Mouse (Mus musculus): ENCODE data around the gene Nelfb. TPM values are rescaled to one million over a fixed set of nuclear protein-coding genes. Genes with fewer than 3 reads are reported as not detected.

Nelfb gene
- total RNA-seq, 2 experiments from 2014 or later: 62.1 to 68.6 TPM

DNA sequence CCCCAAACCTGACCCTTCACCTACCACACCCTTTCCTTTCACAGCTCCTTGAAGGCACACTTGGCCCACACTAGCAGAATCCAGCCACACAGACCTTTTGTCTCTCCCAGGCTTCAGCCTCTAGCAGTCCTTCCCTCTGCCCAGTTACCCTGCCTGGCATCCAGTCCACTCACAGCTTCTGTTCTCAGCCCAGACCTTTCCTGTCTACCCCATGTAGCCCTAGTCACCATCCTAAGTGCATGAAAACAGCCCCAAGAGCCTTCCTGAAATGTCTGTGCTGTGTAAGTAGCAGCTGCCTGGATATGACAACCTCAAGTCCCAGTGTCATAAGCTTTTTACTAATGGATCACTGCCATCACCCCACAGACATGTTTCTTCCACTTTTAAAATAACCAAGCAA is 13.3 kb downstream of the Nelfb start:
- no peak for DNase-seq (ENCODE audit: low spot score in 2 of 2)

DNA sequence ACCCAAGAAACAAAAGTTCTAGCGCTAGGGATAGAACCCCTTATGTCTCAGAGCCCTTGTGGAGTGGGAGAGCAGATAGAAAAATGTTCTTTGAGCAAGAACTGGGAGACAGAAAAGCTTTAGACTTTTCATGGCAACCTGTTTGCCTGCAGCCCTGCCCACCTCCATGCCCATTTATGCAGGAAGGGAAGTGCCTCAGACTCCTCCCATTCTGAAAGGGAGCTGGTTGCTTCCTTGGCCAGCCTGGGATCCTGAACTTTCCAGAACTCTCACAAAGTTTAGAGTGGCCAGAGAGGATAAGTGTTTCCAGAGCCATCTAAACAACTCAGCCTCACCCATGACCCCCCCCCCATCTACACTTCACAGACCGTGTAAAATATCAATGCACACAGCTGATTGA is 14.1 kb downstream of the Nelfb start:
- no peak for DNase-seq (ENCODE audit: low spot score in 2 of 2)

DNA sequence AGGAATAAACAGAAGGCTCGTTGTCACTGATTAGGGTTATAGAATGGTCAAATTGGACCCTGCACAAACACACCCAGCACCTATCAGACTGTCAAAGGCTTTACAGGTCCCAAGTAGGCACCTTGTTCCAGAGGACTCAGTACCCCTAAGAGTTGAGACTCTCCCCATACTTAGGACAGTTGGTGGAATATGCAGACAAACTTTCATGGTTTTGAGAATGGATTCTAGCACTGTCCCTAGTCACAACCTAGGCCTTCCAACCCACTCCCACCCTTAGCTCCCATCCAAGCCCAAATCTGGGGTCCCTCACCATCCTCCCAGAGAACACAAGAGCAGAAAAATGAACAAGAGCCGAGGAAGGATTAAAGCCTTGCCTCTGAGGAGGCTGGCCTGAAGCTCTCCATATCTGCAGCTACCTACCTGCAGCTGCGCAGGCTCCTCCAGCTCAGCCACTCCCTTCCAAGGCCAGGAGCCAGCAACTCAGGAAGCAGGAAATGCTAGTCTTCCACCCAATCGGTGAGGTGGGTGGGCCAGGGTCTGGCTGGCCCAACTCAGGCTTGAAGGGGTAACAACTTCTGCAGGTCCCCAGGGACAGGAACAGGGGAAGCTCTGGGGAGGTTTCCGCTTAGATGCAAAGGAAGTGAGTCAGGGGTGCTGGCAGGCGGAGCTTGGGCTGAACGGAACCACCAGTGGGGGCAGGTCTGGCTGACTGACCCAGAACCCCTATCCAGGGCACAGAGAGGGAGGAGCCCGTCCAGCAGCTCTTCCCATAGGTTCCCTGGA is 14.9 kb downstream of the Nelfb start, which contains the start of gene Tor4a:
TSS of gene Tor4a (minus strand) at position 715 of the 783 bp plus-strand sequence.
- DNase-seq (ENCODE audit: low spot score in 2 of 2): no peak

DNA sequence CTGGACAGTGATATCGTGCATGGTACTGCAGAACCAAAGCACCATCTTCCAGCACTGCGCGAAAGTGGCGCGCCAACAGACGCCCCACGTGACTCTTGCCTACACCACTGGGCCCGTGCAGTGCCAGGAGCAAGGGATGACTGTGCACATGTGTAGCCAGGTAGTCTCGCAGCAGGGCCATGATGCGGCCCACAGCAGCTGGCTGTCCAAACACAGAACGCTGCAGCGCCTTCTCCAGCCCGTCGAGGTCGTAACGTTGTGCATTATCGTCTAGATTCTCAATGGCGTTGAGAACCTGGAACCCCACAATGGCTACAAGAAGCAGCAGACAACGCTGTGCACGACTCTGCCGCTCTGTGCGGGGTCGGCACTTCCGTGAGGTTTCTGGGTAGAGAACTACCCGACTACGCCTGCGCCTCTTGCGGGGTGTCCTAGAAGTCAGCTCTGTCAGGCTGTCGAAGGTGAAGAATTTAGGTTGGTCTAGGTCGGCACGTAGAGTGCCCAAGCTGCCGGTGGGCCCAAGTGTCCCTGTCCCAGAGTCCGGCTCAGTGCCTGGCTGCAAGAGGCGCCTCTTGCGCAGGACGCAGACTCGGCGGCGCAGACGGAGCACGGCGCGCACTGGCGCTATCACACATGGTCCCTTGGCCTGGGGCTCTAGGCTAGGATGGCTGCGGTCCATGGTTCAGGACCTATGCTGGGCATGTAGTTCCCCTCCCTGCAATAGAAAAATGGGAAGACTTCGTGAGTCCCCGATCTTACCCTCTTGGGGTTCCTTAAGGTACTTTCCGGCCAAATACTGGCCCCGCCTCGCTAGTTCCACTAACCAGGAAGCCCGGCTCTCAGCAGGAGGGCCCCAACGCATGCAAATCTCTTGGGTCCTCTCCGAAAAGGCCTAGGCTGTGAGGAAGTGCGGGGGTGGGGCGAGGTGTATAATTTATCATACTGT is 15.8 kb downstream of the Nelfb start:
- DNase-seq (ENCODE audit: low spot score in 2 of 2): no peak

DNA sequence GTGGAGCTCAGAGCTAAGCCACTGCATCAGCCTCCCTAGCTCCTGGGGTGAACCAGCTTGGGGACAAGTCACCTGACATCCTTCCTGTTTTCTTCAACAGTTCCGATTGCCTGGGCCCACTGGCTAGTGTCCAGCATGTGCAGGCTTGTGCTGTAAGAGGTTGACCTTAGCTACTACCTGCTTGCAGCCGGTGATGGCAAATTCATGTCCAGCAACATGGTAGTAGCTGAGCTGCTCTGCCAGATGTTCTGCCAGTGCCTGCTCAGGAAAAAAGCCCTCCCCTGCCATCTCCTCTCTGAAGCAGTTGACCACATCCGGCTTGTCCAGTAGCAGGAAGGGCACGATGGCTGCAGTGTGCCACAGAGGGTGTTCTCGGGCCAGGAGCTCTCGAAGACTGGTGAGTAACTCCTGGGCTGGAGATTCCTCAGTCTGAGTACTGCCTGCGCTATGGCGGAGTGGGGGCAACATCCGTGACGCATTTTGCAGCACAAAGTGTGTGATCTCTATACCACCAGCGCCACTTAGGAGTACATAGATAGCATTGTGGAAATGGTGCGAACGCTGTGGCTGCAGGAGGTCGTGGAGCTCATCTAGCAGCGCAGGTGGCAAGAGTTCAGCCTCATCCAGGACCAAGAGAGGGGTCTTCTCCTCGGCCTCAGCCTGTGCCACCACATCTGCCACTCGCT is 16.7 kb downstream of the Nelfb start:
- no peak for DNase-seq (ENCODE audit: low spot score in 2 of 2)

DNA sequence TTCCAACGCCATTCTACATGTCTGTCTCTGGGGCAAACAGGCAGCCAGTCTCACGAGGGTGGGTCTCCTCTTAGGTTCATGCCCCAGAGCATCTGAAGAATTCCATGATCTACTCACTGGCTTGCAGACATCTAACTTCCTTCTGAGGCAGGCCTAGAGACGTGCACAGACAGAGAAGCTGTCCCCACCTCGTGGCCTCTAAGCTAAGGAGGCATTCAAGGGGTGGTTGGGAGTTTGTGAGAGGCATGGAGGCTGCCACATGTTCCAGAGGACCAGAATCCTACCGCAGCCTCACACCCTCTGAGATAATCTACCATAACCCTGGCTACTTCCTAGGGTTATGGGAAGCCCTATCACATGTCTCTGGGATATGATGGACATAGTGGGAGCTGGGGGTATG is 17.3 kb downstream of the Nelfb start:
- DNase-seq (ENCODE audit: low spot score in 2 of 2): no peak

DNA sequence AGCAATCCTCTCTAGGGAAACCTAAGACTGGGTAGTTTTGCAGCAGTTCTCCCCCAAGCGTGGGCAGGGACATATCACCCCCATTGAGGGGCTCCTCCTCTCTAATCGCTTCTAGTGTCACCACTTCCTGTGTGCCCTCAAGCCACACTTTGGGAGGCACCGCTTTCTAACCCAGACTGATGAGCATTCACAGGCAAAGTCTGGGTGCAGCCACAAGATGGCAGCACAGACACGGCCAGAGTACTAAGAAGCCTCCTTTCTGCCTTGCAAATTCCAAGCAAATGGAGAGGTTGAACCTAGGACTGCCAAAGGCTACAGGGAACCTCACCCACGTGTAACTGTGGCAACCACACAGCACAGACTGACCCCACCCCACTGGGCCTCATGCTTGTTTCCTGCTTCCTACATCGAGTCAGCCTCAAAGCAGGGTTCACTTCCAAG is 17.9 kb downstream of the Nelfb start:
- DNase-seq (ENCODE audit: low spot score in 2 of 2): peak; percentile 76 to 77

DNA sequence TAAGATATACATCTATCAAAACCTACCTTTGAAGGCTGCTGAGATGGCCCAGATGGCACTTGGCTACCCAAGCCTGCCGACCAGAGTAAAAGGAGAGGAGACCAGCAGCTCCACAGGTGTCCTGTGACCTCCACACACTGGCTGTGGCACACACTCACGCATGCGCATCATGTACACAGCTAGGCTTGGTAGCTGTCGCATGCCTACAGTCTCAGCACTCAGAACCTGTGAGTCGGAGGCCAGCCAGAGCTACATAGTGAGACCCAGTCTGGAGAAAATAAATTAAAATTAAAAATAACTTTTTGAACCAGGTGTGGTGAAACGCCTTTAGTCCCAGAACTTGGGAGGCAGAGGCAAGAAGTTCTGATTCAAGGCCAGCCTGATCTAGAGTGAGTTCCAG is 23.4 kb downstream of the Nelfb start:
- DNase-seq (ENCODE audit: low spot score in 2 of 2): no peak

DNA sequence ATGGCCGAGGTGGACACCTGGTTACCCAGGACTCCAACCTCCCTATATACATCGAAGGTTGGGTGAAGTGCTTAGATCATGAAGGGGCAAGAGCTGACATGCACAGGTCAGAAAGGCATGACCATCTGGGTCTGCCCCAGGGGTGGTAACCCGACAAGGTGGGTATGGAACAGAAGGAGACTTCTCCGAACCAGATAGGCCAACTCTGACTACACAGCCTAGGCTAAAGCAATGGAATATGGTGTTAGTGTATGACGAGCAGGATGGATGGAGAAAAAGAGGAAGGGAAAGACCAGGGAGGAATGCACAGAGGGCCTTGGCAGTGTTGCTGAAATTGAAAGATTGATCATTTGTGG is 24.7 kb downstream of the Nelfb start:
- DNase-seq (ENCODE audit: low spot score in 2 of 2): no peak

DNA sequence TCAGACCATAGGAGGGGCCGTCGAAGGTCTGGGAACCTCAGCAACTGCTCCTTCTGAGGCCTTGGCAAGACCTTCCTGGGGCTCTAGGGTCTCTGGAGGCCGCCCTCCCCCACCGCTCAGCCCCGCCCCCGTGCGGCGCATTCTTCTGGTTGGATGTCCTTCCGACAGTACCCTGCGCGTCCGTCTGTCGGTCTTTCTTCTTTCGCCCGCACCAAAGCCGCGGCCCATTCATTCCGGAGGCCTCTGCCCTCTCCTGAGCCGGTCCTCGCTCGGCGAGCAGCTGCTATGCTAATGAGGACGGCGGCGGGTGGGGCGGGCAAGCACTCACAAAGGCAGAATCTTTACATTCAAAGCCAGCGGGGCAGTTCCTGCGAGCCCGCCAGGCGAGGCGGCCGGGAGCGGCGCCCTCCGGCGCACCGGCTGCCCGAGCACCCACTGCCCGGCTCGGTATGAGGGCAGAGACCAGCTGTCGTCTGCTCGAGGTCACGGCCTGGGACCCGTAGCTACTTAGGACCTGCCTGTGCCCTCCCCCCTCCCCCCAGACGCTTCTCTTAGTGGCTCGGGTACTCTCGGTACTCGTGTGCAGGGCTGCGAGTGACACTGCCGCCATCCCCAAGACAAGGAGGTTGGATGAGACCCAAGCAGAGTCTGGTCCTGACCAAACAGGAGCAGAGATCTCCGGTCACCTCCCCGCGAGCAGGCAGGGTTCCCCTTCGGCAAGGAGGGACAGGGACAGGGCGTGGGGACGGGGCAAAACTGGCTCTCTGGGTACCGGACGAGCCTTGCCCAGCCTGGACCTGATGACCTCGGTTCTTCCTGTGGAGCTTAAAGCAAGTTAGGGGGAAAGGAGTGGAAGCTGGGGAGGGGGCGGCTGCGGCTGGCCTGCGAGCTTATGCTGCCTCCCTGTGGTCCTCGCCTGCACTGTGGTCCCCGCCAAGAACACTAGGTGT is 25.4 kb downstream of the Nelfb start:
- peak in 1 of 2 experiments; percentile 31 for DNase-seq (ENCODE audit: low spot score in 2 of 2)

DNA sequence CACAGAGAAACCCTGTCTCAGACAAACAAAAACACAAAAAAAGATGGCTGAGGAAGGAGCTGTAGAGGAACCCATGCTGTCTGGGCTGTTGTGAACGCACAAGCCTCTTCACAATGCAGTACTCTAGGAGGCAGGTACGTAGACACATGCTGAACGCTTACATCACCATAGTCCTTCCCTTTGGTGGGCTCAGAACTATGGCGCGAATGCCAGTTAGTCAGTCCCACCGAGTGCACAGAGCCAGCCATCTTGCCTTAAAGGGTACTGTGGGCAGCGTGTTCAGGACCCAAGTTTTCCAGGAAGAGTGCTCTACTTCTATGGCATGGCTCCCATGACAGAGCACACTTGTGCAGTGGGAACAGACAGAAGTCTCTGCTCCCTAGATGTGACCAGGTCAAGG is 26.8 kb downstream of the Nelfb start:
- no peak for DNase-seq (ENCODE audit: low spot score in 2 of 2)

DNA sequence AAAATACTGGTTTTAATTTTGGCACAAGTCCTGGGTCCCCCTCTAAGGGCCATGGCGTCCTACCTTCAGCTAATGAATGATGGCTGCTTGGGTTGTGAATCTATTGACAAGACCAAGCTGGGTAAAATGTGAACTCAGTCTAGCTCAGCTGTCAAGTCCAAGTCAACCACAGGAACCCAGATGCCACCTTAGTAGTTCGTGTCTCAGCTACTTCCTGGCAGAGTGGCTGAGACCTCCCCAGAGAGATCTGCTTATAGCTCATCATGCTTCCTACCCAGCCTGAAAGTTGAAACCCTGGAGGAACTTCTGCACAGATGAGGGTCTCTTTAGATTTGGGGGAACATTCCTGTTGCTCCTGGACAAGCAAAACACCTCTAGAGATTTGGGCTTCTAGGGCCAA is 28.0 kb downstream of the Nelfb start:
- no peak for DNase-seq (ENCODE audit: low spot score in 2 of 2)

DNA sequence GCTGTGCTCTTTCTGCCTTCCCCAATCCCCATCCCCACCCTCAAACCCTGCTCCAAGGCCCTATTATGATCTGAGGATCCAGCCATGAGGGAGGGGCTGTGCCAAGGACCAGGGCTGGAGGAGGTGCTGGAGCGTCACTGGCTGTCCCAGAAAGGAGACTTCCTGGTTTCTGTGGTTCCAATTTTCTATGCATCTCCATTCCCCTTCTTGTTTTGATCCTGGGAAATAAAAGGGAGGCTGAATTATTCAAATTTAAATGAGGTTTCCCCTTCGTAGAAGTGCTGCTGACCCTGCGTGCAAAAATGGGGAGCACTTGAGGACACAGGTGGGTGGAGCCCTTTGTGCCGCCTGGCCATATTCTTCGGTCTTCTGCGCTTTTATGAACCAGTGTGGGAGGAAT is 28.6 kb downstream of the Nelfb start:
- no peak for DNase-seq (ENCODE audit: low spot score in 2 of 2)

DNA sequence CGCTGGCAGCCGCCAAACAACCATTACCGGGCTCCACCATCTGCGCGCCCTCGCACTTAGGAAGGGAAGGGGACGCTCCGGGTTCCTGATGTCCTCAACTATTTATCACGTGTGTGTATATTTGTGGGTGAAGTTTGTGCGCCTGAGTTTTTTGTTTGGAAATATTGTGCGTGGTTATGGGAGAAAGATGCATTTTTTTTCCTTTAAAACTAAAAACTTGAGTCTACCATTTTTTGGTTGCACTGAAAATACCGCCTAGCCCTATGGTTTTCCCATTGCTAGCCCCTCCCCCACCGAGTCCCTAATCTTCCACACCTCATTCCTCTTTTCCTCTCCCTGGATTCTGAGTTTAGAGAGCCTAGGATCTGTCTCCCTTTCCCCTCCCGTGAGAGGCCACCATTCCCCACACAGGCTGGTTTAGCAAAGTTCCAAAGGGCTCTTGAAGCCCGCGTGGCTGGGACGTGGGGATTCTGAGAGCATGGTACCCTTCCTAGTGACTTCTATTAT is 29.3 kb downstream of the Nelfb start:
- DNase-seq (ENCODE audit: low spot score in 2 of 2): no peak

DNA sequence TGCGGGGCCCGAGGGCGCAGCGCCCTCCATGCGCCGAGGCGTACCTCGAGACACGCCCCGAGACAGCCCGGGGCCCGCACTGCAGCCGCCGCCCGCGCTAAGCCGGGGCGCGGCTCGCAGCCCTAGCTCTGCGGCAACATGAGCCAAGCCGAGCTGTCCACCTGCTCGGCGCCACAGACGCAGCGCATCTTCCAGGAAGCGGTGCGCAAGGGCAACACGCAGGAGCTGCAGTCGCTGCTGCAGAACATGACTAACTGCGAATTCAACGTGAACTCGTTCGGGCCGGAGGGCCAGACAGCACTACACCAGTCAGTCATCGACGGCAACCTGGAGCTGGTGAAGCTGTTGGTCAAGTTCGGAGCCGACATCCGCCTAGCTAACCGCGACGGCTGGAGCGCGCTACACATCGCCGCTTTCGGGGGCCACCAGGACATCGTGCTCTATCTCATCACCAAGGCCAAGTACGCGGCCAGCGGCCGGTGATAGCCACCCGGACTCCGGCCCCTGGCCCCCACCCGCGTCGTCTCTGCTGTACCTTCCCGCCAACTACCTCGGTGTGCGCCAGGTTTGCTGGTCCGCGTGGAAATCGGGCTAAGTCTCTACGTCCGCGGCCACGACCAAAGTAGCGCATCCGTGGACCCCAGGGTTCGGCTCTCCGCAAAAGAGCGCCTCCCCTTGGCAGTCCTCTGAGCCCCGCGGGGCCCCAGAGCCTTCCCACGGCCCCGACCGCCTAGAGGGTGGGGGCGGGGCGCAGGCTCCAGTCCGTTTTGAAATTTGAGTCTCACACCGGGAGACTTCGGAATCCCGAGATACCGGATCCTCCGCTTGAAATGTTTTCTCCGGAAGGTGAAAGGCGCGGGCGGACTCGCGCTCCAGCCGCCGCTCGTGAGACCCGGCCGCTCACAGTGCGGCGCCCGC is 30.1 kb downstream of the Nelfb start:
- DNase-seq (ENCODE audit: low spot score in 2 of 2): peak in 1 of 2 experiments; percentile 41

DNA sequence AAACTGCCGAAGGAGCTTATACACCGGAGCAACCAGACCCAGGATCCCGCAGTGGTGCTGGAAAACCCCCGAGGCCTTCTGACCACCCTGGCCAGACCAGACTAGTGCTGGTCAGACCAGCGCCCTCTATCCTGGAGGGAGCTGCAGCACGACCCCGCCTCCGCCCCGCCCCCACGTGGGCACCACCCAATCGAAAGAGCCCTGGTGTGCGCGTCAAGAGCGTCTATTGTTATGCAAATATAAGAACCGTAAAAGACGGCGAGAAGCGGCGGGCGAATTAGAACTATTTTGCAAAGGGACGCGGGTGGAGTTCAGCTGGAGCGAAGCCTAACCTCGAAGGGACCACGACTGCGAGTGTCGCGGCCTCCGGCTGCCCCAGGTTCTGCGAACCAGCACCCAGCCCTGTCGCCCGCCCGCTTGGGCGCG is 30.8 kb downstream of the Nelfb start, which contains the start of gene Nrarp:
TSS of gene Nrarp (plus strand) at position 281 of the 426 bp plus-strand sequence.
- DNase-seq (ENCODE audit: low spot score in 2 of 2): peak; percentile 86 to 90

DNA sequence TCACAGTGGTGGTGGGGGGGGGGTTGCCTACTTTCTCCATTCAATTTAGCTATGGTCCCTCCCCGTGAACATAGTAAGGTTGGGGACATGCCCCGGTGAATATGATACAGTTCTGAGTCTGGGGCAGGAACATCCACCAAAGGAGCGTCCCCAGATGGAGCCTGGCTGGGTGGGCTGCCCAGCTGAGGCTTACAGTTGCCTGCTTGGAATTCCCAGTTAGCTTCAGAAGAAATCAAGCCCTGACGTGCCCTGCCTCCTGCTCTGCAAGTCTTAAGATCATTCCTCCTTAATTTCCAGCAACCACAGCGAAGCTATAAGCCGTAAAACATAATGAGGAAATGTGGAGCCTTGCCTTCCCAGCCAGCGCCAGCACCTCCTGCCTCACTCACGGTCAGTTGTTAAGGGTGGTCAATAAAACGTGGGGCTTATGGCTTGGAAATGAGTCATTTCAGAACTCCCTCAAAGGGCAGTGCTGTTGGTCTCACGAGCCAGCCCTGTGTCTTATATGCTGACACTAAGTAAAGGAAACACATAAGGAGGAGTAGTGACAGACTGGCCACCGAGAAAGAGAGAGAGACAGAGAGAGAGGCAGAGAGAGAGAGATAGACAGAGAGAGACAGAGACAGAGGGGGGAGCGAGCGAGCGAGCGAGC is 31.6 kb downstream of the Nelfb start:
- DNase-seq (ENCODE audit: low spot score in 2 of 2): no peak

DNA sequence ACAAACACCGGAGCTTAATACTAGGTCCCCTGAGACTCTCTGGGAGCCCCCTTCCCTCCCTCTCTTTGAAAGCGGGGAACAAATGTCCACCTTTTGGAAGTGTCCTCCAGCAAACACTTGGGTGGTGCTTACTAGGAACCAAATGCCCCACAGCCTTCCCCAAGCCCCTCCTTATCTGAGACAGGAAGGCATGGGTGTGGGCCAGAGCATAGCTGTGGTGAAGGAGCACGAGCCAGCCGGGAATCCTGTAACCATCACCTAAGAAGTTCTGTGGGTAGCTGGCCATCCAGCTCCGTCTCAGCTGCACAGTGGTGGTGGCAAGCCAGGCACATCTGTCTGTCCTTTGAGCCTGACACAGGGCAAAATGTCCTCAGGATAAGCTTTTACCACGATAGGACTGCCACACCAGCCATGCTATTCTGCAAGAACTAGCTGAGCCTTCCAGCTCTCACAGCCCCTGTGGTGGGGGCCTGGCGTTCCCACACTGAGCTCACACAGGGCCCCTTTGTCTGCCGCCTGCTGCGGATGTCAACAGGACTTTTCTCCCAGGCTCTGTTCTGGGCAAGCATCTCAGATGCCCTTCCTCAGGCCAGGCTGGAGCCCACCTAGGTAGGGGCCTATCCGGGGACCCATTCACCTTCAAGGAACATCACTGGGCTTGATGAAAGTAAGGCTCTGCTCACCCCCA is 32.9 kb downstream of the Nelfb start:
- no peak for DNase-seq (ENCODE audit: low spot score in 2 of 2)
